Mouse (Mus musculus): ENCODE measurements around the gene Mast1. TPM values are rescaled to one million over a fixed set of nuclear protein-coding genes. Genes with fewer than 3 reads are reported as not detected.

Gene Mast1
- polyA plus RNA-seq, 1 experiment, result 0.36 TPM

DNA sequence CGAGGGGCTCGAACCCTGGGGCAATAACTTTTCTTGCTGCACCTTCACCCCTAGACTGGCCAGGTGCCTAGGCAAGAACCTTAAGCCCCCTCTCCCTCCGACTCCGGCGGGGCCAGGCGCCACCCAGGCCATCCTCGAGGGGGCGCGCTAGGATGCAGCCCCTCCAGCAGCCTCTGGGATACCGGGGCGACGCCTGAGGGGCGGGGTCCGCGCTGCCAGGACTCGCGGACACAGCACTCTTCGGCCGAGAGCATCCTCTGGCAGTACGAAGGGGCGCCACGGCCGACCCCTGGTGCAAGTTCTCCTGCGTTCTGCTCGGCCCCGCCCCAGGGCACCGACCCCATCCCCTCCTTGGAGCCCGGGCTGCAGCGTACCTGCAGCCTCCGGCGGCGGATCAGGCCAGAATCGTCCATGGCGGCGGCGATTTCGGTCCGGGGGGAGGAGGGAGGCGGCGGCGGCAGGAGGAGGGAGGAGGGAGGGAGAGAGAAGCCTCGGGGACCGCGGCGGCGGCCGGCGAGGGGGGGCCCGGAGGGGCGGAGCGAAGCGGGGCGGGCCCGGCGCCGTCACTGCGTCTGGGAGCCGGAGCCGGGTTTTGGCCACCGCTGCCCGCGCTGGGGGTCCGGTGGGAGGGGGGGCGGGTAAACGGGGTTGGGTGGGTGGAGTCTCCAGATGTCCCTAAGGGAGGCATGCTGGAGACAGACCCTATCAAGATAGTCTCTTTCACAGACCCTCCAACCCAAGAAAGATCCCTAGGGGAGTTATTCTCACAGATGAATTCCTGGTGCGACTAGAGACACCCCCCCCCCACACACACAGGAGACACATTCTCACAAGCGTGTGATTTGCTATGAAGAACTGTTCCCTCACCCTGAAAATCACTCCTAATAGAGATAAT lies 8.7 kb upstream of the Mast1 start:
- under 1% methylated on average over 58 of the region's 67 CpGs for WGBS
- DNase-seq (ENCODE audit: low read depth, low spot score), result no peak

DNA sequence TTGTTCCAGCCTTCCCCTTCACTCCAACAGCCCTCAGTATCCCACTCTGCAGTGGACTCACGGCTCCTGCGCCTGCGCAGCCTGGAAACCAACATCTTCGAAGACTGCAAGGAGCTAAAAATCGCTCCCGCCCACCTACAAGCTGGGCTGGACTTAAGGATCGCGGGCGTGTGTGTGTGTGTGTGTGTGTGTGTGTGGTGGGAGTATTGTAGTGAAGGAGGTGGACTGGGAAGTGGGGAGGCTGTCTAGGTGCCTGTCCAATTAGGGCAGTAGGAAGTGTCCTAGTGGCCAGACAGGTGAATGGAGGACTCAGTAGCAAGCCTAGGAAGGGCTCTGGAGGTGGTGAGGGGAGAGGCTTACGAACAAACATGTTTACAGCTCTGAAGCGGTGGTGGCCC lies 8.1 kb upstream of the Mast1 start:
- 10% methylated on average over 11 of the region's 11 CpGs for WGBS
- no peak for DNase-seq (ENCODE audit: low read depth, low spot score)

DNA sequence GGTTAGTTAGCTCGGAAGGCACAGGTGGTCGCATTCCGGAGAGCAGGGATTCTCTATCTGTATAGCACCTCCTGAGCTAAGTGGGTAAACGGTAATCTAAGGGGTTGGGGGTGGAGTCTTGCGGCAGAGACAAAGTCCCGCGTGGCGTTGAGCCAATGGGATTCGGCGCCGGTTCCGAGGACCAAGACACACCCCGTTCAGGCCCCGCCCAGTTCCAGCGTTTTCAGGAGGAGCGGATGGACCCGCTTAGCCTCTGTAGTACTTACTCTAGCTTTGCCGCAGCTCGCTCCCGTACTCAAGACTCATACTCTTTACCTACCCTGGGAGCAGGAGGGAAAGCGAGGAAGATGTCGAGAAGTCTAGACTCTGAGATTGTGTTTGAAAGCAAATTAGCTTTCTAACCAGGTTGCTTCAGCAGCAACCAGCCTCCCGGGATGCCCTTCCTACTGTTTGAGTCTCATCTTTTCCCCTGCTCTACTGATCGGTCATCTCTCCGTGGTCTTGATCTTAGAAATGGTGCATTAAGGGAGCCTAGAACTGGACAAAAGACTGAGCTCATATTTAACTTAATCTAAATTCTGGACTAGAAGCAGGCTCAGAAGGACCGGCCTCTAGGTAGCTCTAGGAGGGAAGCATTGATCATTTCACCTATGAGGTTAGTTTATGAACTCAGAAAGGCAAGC lies 7.5 kb upstream of the Mast1 start:
- DNase-seq (ENCODE audit: low read depth, low spot score), result no peak
- WGBS, result 3% methylated on average over 26 of the region's 26 CpGs

DNA sequence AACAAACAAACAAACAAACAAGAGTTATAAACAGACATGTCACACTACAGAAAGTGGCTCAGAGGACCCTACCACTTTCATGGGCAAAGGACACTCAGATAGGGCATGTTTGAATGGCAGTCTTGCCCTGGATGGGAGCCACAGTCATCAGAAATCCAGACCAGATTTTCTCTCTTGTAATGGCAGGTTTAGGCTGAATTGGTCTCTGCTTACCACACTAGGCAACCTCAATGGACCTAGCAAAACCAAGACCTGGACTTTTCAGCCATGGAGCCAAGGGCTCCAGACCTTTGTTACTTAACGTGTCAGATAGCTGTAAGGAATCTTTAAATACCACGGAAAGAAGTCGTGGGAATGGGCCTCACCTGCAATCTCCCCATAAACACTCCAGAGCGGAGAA lies 6.5 kb upstream of the Mast1 start:
- 22% methylated on average over 4 of the region's 4 CpGs for WGBS
- DNase-seq (ENCODE audit: low read depth, low spot score), result no peak

GRCm38 (mm10) chr8:84937620-84938485 lies 694 bp upstream of the Mast1 start:
- 56% methylated on average over 13 of the region's 13 CpGs for WGBS
- DNase-seq (ENCODE audit: low read depth, low spot score), result no peak

DNA sequence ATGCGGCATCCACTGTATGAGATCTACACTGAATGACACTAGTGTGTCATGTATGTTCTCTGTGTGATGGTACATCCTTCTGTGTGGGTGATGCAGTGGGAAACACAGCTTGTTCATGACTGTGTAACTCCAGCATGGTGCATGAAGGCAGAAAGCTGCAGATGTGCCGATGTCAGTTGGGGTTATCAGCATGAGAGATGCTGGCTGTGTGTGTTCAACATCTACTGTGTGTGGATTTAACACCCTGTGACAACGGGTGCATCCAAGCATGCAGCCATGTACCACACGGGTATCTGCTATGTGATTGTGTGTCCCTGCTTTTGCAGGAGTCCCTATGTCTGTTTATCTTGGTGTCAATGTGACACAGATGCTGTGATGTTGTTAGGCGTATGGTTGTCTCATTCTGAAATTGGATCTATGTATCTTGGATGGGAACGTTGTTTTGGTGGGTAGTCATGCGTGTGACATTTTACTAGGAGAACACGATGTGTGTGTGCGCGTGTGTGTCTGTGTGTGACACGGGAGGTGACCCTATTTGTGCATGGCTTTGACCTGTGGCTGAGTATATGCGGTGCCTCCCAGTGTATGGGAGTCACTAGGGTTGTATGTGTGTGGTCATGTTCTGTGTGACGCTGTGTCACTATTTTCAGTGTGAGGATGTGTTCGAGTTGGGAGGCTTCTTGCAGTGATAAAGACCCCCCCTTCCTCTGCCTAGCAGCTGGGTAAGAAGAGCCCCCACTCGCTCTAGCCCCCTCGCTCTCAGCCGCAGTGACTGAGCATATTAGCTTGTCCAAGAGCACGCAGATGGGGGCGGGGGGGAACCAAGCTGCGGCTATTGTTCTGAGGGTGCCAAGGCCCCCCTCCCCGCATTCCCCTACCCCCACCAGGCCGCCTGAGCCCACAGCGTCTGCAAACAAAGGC lies 858 bp downstream of the Mast1 start:
- no peak for DNase-seq (ENCODE audit: low read depth, low spot score)
- WGBS, result 24% methylated on average over 23 of the region's 23 CpGs

DNA sequence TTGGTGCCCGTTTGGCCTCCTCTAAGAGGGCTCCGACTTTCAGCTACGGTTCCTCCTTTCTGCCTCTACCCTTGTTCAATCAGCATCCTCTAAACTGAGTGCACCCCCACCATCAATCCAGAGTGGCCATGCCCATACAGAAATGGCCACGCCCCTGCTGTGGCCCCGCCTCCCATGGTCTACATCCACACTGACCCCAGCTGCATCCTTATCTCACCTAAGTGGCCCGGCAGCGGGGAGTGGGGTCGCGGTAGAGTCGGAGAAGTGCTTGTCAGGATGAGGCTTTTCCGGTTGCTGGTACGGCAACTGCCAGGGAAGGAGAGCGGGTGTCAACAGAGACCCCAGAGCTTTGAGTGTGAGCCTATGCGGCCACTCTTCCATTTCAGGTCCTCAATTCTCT lies 1.7 kb downstream of the Mast1 start:
- 6% methylated on average over 14 of the region's 14 CpGs for WGBS

GRCm38 (mm10) chr8:84934860-84935259 lies 2.3 kb downstream of the Mast1 start:
- no peak for DNase-seq (ENCODE audit: low read depth, low spot score)
- WGBS, result 3% methylated on average over 15 of the region's 15 CpGs

More for the DNA sequence above, 1.7 kb downstream of the Mast1 start:
- no peak for DNase-seq (ENCODE audit: low read depth, low spot score)

GRCm38 (mm10) chr8:84933767-84934559 lies 3.2 kb downstream of the Mast1 start:
- WGBS, result 72% methylated on average over 16 of the region's 16 CpGs
- no peak for DNase-seq (ENCODE audit: low read depth, low spot score)

DNA sequence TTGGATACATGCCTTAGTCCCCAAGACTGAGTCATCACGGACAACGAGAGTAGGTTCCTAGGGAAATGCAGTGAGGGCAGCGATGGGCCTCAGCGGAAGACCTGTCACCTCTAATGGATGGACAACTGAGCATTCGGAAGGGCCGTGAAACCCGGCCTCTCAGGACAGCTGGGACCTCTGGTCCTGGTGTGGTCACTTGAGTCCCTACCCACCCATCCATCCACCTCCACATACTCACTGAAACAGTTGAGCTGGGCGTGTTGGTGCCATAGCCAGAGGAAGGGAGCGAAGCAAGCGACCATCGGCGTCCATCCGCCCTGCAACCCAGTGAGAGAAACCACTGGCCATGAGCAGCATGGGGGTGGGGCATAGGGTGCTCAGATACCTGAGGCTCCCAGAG lies 6.6 kb downstream of the Mast1 start:
- DNase-seq (ENCODE audit: low read depth, low spot score), result no peak
- WGBS, result 84% methylated on average over 13 of the region's 13 CpGs

- 5% methylated on average over 51 of the region's 52 CpGs for WGBS
- DNase-seq (ENCODE audit: low read depth, low spot score), result no peak
These were observed 8.5 kb downstream of the Mast1 start for GRCm38 (mm10) chr8:84928456-84929306.

- 84% methylated on average over 1 of the region's 1 CpGs for WGBS
- DNase-seq (ENCODE audit: low read depth, low spot score), result no peak
These were observed 9.6 kb downstream of the Mast1 start for GRCm38 (mm10) chr8:84927513-84927912.

- DNase-seq (ENCODE audit: low read depth, low spot score), result no peak
- WGBS, result 57% methylated on average over 7 of the region's 7 CpGs
These were observed 11.6 kb downstream of the Mast1 start for GRCm38 (mm10) chr8:84925557-84925956.

DNA sequence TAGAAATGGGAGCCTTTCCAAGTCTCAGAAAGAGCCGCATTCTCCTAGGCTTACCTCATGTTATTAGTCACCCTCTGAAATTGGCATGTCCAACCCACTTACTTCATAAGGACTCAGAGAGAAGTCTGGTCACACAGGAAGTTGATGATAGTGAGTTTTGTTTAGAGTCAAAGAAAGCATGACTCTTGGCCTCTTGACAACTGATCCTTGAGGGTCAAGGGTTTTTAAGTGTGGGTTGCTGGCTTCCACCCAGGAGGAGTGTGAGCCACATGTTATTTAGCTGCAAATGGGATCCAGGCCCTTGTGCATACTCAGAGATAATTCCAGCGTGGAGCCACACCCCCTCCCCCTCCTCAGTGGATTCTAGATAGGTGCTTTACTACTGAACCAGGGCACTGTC lies 15.6 kb downstream of the Mast1 start:
- 71% methylated on average over 2 of the region's 2 CpGs for WGBS
- DNase-seq (ENCODE audit: low read depth, low spot score), result no peak

GRCm38 (mm10) chr8:84918646-84919045 lies 18.5 kb downstream of the Mast1 start:
- DNase-seq (ENCODE audit: low read depth, low spot score), result no peak
- WGBS, result 94% methylated on average over 15 of the region's 15 CpGs

DNA sequence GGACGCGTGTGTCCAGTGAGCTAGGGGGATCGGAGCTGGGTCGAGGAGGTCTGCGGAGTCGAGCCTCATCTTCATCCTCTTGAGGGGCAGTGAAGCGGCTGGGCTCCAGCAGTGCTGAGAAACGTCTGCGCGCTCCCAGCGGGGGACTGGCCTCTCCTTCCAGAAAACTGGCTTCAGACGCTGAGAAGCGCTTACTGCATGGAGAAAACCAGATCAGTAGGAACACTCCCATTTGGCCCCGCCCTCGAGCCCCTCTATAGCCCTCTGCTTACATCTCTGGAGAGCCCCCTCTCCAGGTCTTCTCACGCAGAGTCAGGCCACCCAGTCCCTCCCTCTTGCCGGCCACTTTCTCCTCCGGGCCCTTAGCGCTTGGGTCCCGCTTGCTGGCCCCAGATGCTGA lies 19.4 kb downstream of the Mast1 start:
- no peak for DNase-seq (ENCODE audit: low read depth, low spot score)
- 62% methylated on average over 20 of the region's 20 CpGs for WGBS

GRCm38 (mm10) chr8:84915269-84915668 lies 21.9 kb downstream of the Mast1 start:
- 91% methylated on average over 8 of the region's 8 CpGs for WGBS
- no peak for DNase-seq (ENCODE audit: low read depth, low spot score)

Measured in large intestine, adult 2 months (tissue).